Mouse (Mus musculus): ENCODE measurements at regions not wholly inside any gene's neighbourhood (a gene's known extent, or its start where the extent isn't known, plus 50 kb on each side); places are given as distances from the start of the nearest gene placed in this dataset.

DNA sequence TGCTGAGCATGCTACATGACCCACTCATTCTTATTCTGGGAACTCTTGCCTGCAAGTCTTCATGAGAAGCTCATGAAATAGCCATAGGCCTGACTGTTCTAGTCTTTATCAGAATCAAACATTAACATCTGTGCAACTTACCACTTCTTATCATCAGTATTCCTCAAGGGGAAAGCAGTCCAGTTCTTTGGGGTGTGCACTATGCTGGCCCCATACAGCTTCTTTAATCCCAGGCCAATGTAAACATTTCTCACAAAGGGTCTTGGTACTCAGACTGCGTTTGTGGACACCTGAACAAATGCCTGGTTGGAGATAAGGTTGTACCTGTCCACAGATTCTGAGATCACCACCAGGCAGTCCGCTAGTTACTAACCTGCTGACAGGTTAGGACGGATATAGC is 51.3 kb downstream of the 3110018I06Rik start:
- DNase-seq (ENCODE audit: extremely low spot score in 1 of 2, low spot score in 1 of 2) = no peak

DNA sequence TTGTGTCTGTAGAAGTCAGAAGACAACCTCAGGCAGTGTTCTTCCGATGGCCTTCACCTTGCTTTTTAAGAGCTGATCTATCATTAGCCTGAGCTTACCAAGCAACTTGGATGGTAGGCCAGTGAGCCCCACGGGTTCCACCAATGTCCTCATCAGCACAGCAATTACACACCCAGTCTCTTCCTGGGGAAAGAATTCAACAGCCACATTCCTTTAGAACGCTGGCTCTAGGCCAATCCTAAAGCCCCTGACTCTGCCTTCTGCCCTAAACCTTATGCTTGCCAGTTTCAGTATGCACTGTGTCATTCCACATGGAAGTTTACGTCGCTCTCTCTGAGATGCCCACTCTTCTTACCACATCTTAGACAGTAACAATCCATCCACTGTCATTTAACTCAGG is 52.8 kb downstream of the 3110018I06Rik start:
- DNase-seq (ENCODE audit: extremely low spot score in 1 of 2, low spot score in 1 of 2) = no peak

DNA sequence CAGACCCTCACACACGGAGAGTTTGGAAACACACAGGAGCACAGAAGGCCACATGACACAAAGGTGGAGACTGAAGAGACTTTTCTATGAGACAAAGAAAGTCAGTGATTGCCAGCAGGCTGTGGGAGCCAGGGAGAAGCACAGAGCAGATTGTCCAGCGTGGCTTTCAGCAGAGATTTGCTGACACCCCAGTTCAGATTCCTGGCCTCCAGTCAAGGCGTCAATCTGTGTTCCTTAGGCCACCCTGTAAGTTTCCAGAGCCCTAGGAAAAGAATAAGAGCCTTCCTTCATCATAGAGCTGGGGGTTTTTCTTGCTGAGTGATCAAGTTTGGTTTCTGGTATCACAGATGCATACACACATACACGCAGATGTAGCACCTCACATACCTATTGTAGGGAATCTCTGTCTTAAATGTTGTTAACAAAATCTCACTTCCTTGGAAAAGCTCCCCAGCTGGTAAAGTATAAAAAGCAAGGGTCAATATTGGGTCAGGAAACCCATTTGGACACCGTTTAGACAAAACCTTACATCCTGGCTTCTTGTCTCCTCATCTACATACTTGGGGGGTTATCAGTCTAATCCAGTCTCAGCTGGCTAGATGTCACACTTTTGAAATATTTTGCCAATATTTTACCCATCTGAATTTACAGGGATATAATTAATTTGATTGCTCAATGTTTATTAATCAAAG is 58.9 kb downstream of the 3110018I06Rik start:
- no peak for DNase-seq (ENCODE audit: extremely low spot score in 1 of 2, low spot score in 1 of 2)

DNA sequence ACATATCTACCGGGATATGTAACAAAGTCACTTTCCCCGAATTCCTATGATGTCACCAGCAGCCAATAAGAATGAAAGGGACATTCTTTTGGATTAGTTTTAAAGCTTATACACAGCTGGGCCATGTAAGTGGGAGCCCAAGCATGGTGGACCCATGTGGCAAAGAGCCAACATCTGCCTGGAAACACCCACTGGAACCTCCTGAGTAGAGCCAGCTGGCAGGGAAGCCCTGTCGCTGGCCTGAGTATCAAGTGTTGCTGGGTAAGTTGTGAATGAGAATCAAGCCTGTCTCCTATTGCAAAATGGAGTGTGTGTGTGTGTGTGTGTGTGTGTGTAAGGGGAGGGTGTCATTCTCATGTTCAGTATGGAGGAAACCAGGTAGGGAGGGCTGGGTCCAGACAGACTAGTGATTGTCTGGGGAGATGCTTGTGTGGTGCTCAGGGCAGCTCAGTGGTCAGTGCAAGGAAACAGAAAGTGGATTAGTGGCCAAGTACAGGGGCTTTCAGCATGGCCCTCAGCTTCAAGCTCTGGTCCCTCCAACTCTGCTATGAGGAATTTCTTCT is 59.5 kb downstream of the 3110018I06Rik start:
- no peak for DNase-seq (ENCODE audit: extremely low spot score in 1 of 2, low spot score in 1 of 2)

DNA sequence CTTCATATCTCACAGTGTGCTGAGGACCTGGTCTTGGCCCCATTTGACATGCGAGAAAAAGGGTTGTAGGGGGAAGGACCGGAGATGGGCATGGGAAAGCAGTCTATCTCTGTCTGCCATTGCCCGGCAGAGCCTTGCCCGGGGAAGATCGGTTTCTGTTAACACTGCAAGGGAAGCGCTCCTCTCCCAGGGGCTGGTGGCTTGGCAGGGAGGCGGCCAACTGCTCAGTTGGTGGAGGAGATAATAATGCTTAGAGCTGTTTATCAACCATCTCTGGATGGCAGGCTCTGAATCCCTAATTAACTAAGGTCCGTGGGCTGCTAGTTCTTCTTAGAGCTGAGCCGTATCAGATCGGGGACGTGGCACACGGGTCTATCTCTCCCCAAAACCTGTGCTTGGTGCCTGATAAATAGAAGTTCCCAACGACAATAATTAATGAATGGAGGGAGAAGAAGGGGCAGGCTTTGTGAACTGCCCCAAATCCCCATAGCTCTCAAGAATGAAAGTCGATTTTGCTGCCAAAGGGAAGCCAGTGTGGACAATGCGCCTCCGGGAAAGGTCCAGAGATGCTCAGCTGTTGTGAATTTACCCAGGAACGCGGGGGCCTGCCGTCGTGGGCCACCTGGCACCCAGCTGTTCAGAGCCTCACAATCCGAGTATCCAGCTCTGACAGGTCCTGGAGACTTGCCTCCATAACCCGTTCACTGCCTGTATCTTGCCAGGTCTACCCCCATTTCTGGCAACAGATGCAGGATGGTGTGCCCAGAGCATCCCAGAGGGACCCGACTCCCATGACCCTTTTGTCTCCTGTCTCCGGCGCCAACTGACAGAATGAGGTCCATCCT is 61.2 kb downstream of the 3110018I06Rik start:
- DNase-seq (ENCODE audit: extremely low spot score in 1 of 2, low spot score in 1 of 2) = no peak

DNA sequence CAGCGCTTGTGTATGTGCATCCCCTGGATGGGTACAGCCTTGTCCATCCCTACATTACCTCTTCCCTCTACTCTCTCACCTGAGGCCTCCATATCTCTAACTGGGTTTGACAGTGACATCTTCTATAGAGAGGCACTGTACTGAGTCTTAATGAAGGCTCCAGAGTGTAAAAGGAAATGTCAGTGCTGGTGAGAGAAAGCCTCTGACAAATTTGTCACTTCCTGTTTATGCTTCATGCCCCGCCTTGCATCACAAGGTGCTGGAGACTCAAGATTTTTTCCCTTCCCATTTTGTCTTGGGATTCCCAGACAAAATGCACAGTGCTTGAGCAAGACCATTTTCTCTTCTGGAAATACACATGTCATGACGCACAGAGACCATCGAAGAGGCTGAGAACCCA is 70.8 kb downstream of the 3110018I06Rik start:
- DNase-seq (ENCODE audit: extremely low spot score in 1 of 2, low spot score in 1 of 2) = no peak

DNA sequence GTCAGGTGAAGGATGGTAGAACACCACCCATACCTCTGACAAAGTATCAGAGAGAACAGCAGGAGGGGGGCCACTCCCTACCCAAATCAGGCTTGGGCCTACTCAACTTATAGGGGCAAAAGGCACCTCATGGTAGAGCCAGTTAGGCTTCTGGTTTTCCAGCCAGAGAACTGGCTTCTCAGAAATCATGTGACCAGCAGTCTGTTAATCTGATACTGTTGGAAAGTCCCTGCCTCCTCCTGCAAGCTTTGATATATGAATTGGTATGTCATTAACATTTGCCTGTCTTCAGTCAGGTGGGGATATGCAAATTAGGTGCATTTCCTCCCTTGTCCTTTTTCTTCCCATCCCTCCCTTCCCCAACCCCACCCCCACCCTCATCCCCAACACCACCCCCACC is 71.7 kb downstream of the 3110018I06Rik start:
- DNase-seq (ENCODE audit: extremely low spot score in 1 of 2, low spot score in 1 of 2) = no peak

DNA sequence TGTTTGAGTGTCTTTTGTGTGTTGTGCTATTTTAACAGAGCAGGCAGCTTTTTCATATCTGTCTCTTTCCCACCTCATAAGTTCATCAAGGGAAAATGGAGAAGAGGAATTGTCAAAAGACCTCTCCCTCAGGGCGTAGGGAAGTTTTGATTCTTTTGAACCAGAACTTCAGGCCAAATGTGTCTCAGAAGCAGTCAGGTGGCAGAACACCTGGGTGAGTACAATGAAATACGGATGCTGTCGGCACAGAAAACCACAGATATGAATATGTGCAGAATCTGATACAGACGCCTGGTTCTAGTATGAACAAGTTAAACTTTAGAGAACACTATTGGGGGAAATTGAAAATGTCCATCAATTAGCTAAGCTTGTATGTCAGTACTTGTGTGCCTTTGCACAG is 84.2 kb downstream of the 3110018I06Rik start:
- no peak for DNase-seq (ENCODE audit: extremely low spot score in 1 of 2, low spot score in 1 of 2)

DNA sequence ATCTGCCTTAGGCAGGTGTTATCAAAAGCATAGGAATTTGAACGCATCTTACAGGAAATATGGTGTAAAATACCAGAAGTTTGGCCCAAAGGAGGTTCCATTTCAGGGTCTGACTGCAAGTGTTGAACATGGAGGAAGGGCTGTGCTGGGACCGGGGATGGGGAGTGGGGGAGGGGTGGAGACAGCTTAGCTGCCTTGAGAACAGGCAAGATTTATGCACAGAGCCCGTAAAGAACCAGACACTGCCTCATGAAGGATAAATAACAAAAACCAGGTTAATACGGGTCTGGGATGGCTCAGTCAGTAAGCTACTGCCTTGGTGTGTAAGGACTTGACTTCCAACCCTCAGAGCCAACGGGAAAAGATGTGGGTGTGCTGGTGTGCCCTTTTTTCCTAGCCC is 91.1 kb downstream of the 3110018I06Rik start:
- no peak for DNase-seq (ENCODE audit: extremely low spot score in 1 of 2, low spot score in 1 of 2)

DNA sequence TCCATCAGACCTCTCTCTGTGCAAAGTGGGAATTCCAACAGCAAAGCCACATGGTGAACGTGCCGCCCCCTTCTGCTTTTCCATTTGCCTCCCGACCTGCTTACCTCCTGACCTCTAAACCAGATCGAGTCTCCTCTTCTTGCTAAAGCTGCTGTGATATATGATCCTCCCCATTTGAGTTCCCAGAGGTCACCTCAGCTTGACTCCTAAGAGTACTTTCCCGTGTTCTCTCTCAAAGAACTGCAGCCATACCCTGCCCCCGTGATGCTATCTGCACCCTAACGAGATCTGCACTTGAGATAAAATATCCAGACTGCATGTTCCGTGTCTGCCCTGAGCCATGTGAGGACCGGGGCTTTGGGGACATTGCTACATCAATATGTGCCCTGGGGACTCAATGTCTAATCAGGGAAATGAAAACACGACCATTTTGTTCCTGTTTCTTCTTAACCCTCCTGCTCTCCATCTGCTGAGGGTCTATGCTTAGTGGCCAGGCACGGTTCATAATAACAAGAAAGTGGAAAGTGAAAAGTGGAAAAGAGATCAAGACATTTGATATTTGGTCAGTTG is 94.8 kb downstream of the 3110018I06Rik start:
- no peak for DNase-seq (ENCODE audit: extremely low spot score in 1 of 2, low spot score in 1 of 2)

DNA sequence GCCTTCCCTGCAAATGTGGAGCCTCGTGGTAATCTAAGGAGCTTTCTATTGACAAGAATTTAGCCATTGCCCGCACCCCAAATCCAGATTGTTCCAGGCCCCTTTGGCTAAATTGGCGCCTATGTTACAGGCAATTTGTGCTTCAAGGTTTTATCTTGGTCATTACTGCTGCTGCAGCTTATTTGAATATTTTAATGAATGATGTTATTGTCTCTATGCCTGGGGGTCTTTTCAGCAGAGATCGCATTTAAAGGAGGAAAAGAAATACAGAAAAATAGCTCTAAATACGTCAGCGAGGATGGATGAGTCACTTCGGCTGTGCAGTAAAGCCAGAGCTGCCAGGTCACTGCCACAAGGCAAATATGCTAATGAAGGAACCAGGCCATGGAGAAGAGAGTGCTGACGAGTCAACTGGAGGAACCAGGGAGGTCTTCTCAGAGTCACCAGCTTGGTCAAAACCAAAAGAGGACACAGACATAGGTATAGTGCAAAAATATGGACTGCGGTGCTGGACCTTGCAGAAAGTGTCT is 97.3 kb downstream of the 3110018I06Rik start:
- no peak for DNase-seq (ENCODE audit: extremely low spot score in 1 of 2, low spot score in 1 of 2)

DNA sequence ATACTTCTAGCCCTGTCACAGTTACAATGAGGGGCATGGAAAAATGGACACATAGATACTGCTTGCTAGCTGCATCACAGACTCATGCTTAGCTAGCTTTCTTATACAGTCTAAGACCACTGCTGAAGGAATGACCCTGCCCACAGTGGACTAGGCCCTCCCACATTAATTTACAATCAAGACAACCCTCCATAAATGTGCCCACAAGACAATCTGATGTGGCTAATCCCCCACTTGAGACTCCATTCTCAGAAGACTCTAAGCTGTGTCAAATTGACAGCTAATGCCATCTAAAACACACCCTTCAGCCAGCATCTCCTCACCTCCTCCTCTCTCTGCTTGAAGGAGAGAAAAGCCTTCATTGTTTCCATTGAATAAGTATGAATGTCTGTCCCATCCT is 107.8 kb downstream of the 3110018I06Rik start:
- DNase-seq (ENCODE audit: extremely low spot score in 1 of 2, low spot score in 1 of 2) = no peak

DNA sequence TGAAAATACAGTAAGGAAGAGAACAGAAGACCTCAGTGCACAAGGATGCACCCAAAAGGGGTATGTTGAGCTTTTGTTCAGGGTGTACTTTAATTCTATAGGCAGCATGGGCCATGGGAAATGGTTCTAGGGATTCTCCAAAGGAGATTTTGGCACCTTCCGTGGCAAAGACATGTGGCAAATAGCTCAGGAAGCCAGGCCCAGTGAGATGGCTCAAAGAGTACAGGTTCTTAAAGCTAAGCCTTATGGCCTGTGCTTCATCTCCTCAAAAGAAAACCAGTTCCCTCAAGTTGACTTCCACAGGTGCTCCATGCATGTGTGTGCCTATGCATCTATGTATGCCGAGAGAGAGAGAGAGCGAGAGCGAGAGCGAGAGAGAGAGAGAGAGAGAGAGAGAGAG is 112.1 kb downstream of the 3110018I06Rik start:
- DNase-seq (ENCODE audit: extremely low spot score in 1 of 2, low spot score in 1 of 2) = no peak

DNA sequence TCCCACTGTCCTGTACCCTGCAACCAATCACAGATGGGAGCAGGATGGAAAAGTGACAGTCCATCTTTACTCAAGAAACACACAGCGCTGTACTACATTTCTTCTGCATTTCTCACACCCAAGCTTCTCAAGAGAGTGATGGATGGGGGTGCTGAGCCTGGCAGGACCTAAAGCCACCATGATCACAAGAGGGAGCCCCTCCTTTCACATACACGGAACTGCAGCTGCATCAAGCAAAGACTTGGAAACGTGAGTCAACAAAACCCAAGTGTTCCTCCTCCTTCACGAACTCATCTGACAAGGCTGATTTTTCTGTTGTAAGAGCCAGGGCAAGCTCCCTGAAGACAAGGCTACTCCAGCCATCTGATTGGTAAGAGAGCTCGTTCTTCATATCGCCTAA is 120.5 kb downstream of the 3110018I06Rik start:
- no peak for DNase-seq (ENCODE audit: extremely low spot score in 1 of 2, low spot score in 1 of 2)

DNA sequence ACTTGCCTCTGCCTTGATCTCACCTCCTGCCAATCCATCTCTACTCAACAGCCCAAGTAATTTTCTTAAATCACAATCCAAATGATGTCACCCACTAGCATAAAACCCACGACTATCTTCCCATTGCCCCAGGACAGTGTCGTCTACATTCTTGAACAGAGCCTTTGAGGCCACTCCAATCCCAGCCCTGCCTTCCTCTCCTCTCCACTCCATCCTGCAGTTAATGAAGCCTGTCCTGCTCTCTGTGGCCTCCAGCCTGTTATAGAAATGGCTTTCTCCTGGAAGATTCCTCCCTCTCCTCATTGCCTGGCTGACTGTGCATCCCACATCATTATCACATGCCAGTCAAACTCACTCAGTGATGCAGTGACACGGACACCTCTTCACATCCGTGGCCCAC is 121.6 kb downstream of the 3110018I06Rik start:
- DNase-seq (ENCODE audit: extremely low spot score in 1 of 2, low spot score in 1 of 2) = no peak

DNA sequence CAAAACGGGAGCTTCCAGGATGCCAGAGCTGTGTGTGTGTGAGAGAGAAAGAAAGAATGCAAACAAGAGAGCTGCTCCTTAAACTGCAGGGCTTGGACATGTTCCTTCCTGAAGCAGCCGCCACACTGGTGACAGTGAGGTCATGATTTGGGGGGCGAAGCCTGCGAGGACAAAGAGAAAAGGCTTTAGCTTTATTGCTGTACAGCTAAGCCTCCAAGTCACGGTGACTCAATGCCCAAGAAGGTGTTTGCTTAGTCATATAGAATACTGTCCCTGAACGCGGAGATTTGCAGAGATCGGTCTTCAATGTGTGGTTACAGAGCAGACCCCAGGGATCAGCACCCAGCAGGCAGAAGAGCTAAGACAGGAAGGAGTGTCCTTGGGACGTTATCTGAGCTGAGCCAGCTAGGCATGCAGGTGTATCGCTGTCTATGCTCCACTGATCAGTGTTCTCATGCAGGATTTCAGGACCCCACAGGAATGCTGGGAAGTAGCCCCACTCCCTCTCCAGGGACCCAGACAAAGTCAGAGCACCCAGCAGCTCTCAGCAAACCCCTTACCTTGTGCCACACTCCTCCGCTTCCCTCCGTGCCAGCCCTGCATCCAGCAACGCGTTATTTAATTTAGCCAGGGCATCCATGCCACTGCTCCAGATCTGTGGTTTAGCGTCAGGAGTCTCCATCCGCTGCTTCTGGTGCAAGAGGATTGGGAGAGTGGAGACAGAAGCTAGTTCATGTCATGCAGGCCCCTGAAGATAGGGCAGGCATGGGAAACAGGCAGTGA is 129.0 kb downstream of the 3110018I06Rik start:
- DNase-seq (ENCODE audit: extremely low spot score in 1 of 2, low spot score in 1 of 2) = no peak

DNA sequence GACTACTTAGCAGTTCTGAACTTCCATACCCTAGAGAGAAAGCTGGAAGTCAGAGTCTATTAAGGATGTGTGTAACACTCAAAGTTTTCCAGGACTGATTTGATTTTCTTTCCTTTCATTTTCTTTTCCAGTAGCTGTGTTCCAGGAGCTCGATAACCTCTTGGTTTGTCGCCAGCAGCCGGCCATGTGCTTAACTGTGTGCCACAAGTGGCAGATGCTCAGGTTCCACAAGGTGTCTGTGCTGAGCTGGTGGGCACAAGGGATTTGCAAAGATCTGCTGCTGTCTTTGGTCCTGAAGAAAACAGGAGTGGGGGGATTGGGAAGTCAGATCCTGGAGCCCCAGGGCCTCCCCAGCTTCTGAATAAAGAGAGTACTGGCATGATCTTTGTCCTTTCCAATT is 136.0 kb downstream of the 3110018I06Rik start:
- DNase-seq (ENCODE audit: extremely low spot score in 1 of 2, low spot score in 1 of 2) = no peak

DNA sequence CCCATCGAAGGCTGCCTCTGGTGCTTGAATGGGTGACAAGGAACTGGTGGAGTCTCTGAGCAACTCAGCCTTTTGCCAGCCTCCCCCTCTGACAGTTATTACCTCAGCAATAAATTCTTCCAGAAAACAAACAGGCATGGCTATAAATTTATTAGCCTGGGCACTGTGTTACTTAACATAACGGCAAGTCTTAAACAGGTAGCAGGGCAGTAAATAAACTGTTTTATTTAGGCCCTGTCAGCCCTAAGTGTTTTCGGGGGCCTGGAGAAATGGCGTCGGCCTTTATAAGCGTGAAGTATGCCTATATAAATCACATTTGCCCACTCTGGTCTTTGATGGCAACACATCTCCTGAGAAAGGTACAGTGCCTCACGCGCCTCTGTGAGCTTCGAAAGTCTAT is 159.6 kb downstream of the 3110018I06Rik start:
- DNase-seq (ENCODE audit: extremely low spot score in 1 of 2, low spot score in 1 of 2) = no peak

DNA sequence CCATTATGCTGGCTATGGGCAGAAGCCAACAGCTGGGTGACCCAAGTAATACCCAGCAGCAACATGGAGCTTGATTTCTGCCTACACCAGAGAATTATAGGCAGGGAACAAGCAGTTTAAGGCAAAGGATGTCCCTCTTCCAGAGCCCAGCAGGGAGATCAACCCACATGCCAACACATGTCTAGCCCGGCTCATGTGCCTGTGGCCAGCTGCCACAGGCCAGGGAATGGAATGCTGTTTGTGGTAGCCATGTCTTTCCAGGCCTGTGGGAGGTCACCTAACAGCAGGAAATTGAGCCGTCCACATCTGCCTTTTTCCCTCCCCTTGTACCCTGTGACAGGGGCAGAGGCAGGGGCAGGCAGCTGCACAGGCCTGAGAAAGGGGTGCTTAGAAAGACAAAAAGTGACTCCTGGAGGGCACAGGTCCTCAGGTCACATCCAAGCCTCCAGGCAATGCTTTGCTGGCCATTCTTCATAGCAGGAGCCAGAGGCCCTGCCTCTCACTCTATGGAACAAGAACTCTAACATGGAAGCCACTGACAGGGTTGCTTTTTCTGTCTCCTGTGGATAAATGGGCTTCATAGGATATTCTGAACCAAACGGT is 163.8 kb downstream of the 3110018I06Rik start:
- DNase-seq (ENCODE audit: extremely low spot score in 1 of 2, low spot score in 1 of 2) = no peak

DNA sequence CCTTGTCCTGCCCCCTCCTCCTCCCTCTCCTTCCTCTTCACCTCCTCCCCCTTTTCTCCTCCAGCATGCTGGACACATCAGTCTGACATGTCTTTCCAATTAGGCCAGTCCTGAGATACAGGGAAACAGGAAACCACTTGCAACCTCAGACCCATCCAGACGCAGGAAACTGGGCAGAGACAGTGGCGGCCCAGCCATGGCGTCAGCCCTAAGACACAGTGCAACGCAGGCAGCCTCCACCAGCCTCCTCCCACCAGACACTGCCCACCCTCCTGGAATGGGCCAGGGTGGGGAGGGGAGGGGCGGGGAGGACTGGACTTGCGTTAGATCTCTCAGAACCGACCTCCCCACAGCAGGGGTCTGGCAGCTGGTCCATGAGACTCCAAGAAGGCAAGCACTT is 164.7 kb downstream of the 3110018I06Rik start:
- no peak for DNase-seq (ENCODE audit: extremely low spot score in 1 of 2, low spot score in 1 of 2)

Data from frontal cortex, adult 2 months (tissue).